Mouse (Mus musculus): ENCODE measurements around the gene Peg10.

DNA sequence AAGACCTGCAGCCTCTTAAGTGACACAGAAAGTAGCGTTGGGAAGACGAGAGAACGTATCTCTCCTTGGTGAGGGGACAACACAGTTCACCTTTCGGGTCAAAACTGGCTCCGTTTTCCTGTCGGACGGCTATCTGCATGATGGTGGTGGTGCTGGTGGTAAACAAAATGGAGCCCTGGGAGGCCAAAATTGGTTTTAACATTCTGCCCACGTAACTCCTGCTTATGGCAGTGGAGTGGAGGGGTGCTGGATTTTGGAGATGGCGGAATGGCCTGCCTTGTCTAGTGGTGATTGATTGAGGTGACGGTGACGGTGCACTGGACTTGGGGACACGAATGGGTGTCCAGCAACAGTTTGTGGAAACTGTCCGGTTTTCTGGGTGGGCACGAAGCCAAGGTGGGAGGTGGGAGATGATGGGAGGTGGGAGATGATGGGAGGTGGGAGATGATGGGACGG is 1.4 kb downstream of the Peg10 start:
- no peak for TF ChIP-seq CTCF (IDR thresholded peaks at IDR 0.05; ENCODE audit: extremely low read depth, insufficient read length, insufficient replicate concordance, low read depth, low read length)
- TF ChIP-seq POLR2A (IDR thresholded peaks at IDR 0.05; ENCODE audit: low read depth, low read length) = no peak

Data from small intestine, adult 2 months (tissue).